Mouse (Mus musculus) inflammation-experienced regulatory T-cells, adult 6 months (primary cell): ENCODE results near the gene Dner. TPM values are rescaled to one million over a fixed set of nuclear protein-coding genes. Genes with fewer than 3 reads are reported as not detected.

ENCODE experiments used
- ATAC-seq: one replicate; pipeline ENCODE4 v1.8.0; 2017
- polyA plus RNA-seq, 3 experiments: library from polyadenylated mRNA; unstranded; fragments of 100-300 nt; shearing (Covaris generic); gene quantifications; one replicate each; pipeline ENCODE4 v1.2.1; 2017

Gene Dner
- polyA plus RNA-seq, 3 experiments from 2014 or later: 0.15 TPM; not detected in 2

DNA sequence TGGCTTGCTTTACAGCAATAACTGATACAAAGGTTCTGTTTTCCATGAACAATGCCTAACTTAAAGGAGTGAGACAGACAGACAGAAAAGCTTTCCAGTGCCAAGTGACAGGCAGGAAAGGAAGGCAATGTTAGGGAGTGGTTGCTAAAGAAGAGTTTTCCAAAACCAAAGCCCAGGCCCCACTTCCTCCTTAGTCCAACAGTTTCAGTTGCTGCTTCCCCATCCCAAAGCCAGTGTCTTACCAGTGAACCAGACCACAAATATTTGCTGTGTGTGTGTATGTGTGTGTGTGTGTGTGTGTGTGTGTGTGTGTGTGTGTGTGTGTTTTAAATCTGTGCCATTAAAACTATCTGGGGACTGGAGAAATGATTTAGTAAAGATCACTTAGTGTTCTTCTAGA is 258.5 kb downstream of the Dner start:
- ATAC-seq: no peak

- ATAC-seq: no peak
Measured at GRCm38 (mm10) chr1:84436281-84436680, 259.7 kb downstream of the Dner start.

GRCm38 (mm10) chr1:84433291-84433980 is 262.6 kb downstream of the Dner start:
- ATAC-seq: no peak

GRCm38 (mm10) chr1:84432311-84432710 is 263.7 kb downstream of the Dner start:
- no peak for ATAC-seq

- no peak for ATAC-seq
Measured at GRCm38 (mm10) chr1:84428331-84428730, 267.7 kb downstream of the Dner start.

GRCm38 (mm10) chr1:84427757-84428156 is 268.3 kb downstream of the Dner start:
- no peak for ATAC-seq

- ATAC-seq: no peak
Measured at GRCm38 (mm10) chr1:84426679-84427078, 269.3 kb downstream of the Dner start.

DNA sequence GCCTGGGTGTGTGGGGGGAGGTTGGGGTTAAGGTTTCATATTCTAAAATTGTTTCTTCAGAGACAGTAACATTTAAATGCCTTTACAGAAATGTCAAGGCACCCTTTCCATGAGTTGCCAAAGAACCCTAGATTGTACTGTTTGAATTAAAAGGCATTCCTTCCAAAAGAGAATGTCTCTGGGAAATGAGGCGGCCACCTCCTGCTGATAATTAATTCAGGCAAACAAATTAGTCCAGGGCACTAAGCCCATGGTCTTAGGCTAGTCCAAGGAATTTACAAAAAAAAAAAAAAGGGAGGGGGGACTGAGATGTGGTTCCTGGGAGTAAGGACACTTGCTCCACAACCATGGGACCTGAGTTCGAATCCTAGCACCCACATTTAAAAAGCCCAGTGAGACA is 273.1 kb downstream of the Dner start:
- no peak for ATAC-seq

- ATAC-seq: no peak
Measured at GRCm38 (mm10) chr1:84421845-84422244, 274.2 kb downstream of the Dner start.

- ATAC-seq: no peak
Measured at GRCm38 (mm10) chr1:84419416-84419815, 276.6 kb downstream of the Dner start.

DNA sequence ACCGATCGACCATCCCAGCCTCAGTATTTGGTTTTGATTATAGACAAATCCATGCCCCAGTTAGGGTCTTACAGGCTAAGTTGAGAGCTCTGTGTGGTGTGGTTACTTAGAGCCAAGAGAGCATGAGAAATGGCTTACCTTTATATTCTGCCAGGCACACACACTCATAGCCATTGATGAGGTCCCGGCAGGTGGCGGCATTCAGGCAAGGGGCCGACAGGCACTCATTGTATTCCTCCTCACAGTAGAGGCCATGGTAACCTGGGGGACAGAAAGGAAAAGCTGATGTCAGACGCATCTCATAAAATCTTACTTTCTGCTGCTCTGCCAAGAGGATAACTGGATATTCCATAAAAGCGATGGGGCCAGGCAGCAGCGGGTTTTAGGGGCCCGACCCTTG is 277.5 kb downstream of the Dner start:
- no peak for ATAC-seq

GRCm38 (mm10) chr1:84417761-84418238 is 278.2 kb downstream of the Dner start:
- no peak for ATAC-seq

- no peak for ATAC-seq
Measured at GRCm38 (mm10) chr1:84417276-84417675, 278.7 kb downstream of the Dner start.

GRCm38 (mm10) chr1:84414464-84414863 is 281.6 kb downstream of the Dner start:
- no peak for ATAC-seq

DNA sequence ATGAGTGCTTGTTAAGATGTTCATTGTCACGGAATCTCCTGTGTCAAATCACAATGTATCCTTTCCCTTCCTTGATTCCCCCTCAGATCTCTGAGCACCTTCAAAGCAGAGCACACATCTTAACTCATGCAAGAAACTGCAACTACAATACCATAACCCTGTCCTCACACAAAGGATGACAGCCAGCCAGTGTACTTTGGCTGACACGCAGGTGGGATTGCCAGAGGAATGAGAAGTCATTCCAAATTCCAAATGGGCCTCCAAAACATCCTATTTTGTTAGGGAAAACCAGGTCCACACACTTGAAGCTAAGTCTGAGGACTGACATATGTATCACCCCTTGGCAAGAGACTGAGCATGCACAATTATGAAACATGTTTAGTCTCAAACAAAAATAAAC is 286.5 kb downstream of the Dner start:
- no peak for ATAC-seq

DNA sequence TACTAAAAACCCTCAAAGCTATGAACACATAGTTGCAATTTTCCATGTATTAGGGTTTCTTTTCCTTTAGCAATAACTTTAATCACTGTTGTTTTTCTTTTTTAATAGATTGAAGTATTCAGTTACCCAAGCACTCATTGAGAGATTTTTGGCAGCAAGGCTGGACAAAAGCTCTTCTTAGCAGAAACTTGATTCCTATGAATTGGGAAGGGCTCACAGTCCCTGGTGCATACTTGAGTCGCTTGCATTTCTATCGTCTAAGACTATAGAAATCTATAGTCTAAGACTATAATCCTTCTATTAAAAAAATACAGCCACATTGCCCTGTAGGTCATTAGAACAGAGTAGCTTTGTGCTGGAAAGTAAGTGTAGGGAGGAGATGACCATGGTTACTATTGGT is 287.1 kb downstream of the Dner start:
- no peak for ATAC-seq

DNA sequence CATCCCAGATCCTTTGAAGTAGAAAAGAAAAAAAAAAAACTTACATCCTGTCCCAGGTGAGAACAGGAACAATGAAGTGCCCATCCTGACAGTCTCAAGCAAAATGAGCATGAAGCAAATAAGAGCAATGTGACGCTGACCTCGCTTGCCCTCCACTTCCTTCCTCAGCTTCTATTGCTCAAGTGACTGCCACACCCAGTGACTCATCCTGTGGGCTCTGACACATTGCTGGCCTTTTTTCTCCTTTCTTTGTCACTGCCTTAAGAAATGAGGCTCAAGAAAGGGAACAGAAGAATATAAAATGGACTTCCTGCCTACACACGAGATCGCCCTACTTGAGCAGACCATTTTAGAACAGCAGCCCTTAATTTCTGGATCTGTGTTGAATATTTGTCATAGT is 289.1 kb downstream of the Dner start:
- peak; percentile 41 for ATAC-seq

DNA sequence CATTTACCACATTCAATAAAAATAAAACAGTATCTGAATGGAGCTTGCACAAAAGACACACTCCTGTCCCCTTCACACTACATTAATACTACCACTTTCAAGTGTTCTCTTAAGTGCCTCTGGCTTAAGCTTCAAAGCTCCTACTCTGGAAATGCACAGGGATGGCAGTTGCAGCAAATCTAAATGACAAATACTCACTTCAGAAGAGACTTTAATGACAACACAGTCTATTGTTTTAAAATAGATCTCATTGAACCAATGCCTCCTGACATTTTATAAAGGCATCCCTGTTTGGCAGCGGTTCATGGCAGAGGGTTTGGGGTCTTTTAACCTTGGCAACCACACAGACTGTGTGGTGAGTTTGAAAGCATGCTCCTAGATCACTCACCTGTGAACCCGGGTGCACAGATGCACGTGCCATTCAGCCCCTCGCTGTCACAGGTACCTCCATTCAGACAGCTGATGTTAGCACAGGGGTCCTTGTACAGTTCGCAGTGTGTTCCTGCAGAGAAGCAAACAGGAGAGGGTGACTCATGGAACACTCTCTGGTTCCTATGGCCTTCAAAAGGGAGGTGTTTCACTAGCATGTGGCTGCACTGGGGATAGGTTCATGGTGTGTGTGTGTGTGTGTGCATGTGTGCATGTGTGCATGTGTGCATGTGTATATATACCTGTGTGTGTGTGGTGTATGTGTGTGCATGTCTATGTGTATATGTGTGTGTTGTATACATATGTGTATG is 290.3 kb downstream of the Dner start:
- no peak for ATAC-seq

DNA sequence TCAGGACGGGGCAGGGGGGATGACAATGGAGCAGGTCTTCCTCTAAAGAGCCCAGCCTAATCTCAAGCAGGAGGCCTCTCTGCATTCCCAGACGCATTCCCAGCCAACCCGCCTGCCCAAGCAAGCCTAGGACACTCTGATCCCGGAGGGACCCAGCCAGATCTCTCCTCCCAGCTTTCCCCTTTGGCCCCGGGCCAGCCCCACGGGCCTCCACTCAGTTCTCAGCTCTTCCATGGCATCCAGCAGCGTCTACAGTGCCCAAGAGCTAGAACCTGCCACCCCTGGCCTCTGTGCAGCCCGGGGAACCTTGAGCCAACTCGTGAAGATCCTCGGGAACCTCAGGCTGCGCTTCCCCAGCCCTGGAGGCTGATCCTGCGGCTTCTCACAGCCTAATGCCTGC is 291.1 kb downstream of the Dner start:
- no peak for ATAC-seq

- no peak for ATAC-seq
Measured at GRCm38 (mm10) chr1:84402154-84402553, 293.9 kb downstream of the Dner start.

GRCm38 (mm10) chr1:84399671-84400070 is 296.4 kb downstream of the Dner start:
- ATAC-seq: no peak

DNA sequence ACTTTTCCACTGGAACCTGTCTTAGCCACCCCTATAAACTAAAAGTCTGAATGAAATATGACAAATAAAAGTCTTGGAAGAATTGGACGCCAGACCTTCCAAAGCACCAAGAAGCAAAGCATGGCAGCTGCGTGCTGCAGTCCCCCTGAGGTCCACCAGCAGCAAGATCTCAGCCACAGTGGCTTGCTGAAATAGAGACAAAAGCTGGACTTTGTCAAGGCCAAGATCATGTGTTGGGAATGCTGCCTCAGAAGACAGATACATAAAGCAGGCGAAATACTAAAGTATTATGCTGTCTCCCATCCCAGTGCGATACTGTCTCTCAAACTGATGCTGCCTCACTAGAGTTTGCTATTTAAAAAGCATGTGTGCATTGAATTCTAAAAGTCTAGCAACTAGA is 296.9 kb downstream of the Dner start:
- no peak for ATAC-seq

DNA sequence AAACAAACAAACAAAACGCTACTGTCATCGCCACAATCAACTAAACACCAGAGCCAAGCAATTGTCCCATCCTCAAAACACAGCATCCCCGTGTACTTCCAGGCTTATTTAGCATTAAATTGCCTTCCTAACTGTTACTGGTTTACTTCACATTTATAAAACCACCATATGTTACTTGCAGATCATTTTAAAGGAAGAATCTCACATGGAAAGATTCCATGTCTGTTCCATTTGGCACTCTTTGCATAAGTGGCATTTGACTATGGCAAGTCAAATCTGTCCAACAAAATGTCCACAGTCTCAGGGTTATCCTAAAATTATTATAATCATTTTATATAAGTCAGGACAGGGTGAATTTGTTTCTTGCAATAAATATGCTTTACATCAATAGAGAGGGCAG is 299.2 kb downstream of the Dner start:
- ATAC-seq: no peak

GRCm38 (mm10) chr1:84395928-84396327 is 300.1 kb downstream of the Dner start:
- no peak for ATAC-seq
